Mouse (Mus musculus) heart, adult 2 months (tissue): ENCODE measurements around the gene Luzp1. TPM values are rescaled to one million over a fixed set of nuclear protein-coding genes. Genes with fewer than 3 reads are reported as not detected.

Experiments
- DNase-seq, 2 experiments: peaks; one replicate each; pipeline ENCODE4 v3.0.0; 2021
- H3K27ac ChIP-seq: fragments of 200-600 bp; 2 replicates; pipeline ENCODE4 v1.8.1; 2022
- H3K27me3 ChIP-seq: fragments of 200-500 bp; 2 replicates; pipeline ENCODE4 v1.6.1; 2012; ENCODE audit warnings: mild to moderate bottlenecking, low read length, inconsistent platforms, mixed read lengths; ENCODE audit not compliant: control insufficient read depth, insufficient read depth
- H3K36me3 ChIP-seq: fragments of 200-500 bp; 2 replicates; pipeline ENCODE4 v1.6.1; 2012; ENCODE audit warnings: low read length, inconsistent platforms; ENCODE audit not compliant: control insufficient read depth, insufficient read depth
- H3K4me1 ChIP-seq: fragments of 200-500 bp; 2 replicates; pipeline ENCODE4 v1.6.1; 2011; ENCODE audit warnings: low read length; ENCODE audit not compliant: control insufficient read depth, insufficient read depth
- H3K4me3 ChIP-seq: fragments of 200-600 bp; 2 replicates; pipeline ENCODE4 v1.8.1; 2022
- H3K79me2 ChIP-seq: fragments of 200-500 bp; replicated peaks from 2 replicates; pipeline ENCODE4 v1.6.1; 2012; ENCODE audit warnings: mild to moderate bottlenecking, inconsistent platforms, low read length, moderate library complexity, mixed read lengths; ENCODE audit not compliant: control insufficient read depth, insufficient read depth
- H3K9ac ChIP-seq: fragments of 200-500 bp; 2 replicates; pipeline ENCODE4 v1.6.1; 2012; ENCODE audit warnings: low read depth, mild to moderate bottlenecking, control low read depth, inconsistent platforms, low read length, mixed read lengths
- CTCF ChIP-seq: fragments of 200-600 bp; IDR thresholded peaks from 2 replicates; pipeline ENCODE4 v1.8.1; 2022; ENCODE audit warnings: antibody characterized with exemption, mild to moderate bottlenecking, moderate library complexity
- EP300 ChIP-seq: fragments of 200-500 bp; IDR thresholded peaks from 2 replicates; pipeline ENCODE4 v1.6.1; 2011; ENCODE audit warnings: low read depth, low read length, control low read depth; ENCODE audit not compliant: insufficient read depth
- POLR2A ChIP-seq: fragments of 200-500 bp; IDR thresholded peaks from 2 replicates; pipeline ENCODE4 v1.6.1; 2011; ENCODE audit warnings: mild to moderate bottlenecking, low read depth, low read length, control low read depth; ENCODE audit not compliant: insufficient read depth
- WGBS: fragments of 180-500 bp; shearing (Covaris S2); methylation state at CpG from one replicate; pipeline ENCODE4 v1.1.7; 2018; 5-methylcytosine and 5-hydroxymethylcytosine counted together
- intact Hi-C: fragments of 180-260 bp; cut with DNase I; formaldehyde crosslinking; loops from one replicate; pipeline ENCODE4 v1.15.1; 2025
- polyA plus RNA-seq: library from polyadenylated mRNA; depleted of rRNA; stranded (reverse); fragments of >200 nt; gene quantifications from 2 replicates; pipeline ENCODE4 v1.2.3, GENCODE M21; 2012
- total RNA-seq, 2 experiments: library from RNA; stranded (reverse); gene quantifications; 2 replicates each; pipeline ENCODE4 v1.2.3; 2021

The Luzp1 gene
- total and polyA plus RNA-seq, 3 experiments: 11.0 to 37.8 (median 36.5) TPM

GRCm38 (mm10) chr4:136588003-136588402, 118.4 kb downstream of the Luzp1 start:
- intact Hi-C loops: no loop called here

DNA sequence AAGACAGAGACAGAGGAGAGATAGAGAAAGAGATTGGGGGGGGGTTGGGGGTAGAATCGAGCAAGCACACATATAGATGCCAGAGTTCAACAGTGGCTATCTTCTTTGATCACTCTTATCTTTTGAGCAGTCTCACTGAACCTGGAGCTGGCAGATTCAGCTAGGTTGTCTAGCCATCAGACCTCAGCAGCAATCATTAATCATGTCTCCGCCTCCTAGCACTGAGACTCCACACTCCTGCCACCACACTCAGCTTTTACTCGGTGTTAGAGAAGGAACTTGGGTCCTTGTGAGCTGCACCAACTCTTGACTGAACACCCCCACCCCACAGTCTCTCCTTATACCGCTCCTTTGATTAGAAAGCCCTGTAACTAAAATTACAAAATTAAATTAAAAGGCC, 122.5 kb downstream of the Luzp1 start:
- no peak for TF ChIP-seq CTCF
- intact Hi-C loops: no loop called here
- peaks cover 12% of the 10 kb centered on the region for H3K79me2 ChIP-seq
- WGBS: 65% methylated on average over 4 of the region's 4 CpGs
- no peak overlapping the region for H3K4me3 ChIP-seq
- H3K4me1 ChIP-seq: peaks cover 4% of the 10 kb centered on the region
- no peak overlapping the region for H3K9ac ChIP-seq
- H3K36me3 ChIP-seq: peaks cover 2% of the 10 kb centered on the region
- H3K27ac ChIP-seq: no peak overlapping the region
- no peak for DNase-seq
- H3K27me3 ChIP-seq: no peaks in the 10 kb centered on the region

More at GRCm38 (mm10) chr4:136588003-136588402, 118.4 kb downstream of the Luzp1 start:
- DNase-seq: no peak
- no peaks in the 10 kb centered on the region for H3K27me3 ChIP-seq
- peaks cover 8% of the 10 kb centered on the region for H3K79me2 ChIP-seq
- TF ChIP-seq CTCF: no peak
- TF ChIP-seq EP300: no peak
- TF ChIP-seq POLR2A: no peak
- H3K36me3 ChIP-seq: peaks cover 4% of the 10 kb centered on the region
- 65% methylated on average over 4 of the region's 4 CpGs for WGBS
- peaks cover 4% of the 10 kb centered on the region for H3K4me1 ChIP-seq
- no peak overlapping the region for H3K9ac ChIP-seq
- no peak overlapping the region for H3K4me3 ChIP-seq
- no peak overlapping the region for H3K27ac ChIP-seq

DNA sequence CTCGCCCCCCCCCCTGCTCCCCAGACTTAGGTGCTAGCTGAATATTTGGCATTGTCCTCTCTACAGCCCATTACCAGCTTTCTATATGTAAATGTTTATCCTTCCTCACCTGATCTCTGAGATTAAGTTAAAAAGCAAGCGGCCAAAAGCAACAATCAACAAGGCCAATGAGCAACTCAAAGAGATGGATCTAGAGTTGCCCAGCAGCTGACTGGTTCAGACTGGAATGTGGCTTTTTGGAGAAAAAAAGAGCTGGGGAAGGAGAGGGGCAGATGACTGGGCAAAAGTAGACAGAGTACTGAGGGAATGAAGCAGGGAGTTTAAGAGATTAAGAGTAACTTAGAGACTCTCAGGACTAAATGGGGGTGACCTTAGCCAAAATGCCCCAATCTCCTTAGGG, 124.4 kb downstream of the Luzp1 start:
- H3K27me3 ChIP-seq: no peaks in the 10 kb centered on the region
- no peak overlapping the region for H3K27ac ChIP-seq
- peaks cover 1% of the 10 kb centered on the region for H3K4me1 ChIP-seq
- no peak overlapping the region for H3K4me3 ChIP-seq
- H3K79me2 ChIP-seq: peaks cover 11% of the 10 kb centered on the region
- H3K36me3 ChIP-seq: peaks cover 2% of the 10 kb centered on the region
- no peak overlapping the region for H3K9ac ChIP-seq
- intact Hi-C loops: no loop called here
- DNase-seq: no peak
- 96% methylated on average over 2 of the region's 2 CpGs for WGBS
- TF ChIP-seq POLR2A (no peak), CTCF (no peak), EP300 (no peak)

DNA sequence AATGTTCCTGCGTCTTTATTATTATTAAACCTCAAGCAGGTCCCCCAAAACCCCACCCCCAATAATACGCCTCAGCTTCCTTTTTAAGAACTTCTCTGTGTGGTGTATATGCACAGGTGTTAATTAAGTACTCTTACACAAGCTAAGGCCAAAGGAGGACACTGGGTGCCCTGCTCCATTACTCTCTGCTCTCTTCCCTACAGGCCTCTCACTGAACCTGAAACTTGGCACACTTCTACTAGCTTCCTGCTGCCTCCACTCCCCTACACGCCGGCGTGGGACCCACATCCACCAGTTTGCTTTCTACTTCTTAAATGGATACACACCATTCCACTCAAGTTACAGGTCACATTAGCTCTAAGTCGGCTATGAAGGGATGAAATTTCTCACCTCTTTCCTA, 125.7 kb downstream of the Luzp1 start:
- H3K4me3 ChIP-seq: no peak overlapping the region
- intact Hi-C loops: no loop called here
- peaks cover 1% of the 10 kb centered on the region for H3K4me1 ChIP-seq
- H3K27ac ChIP-seq: no peak overlapping the region
- H3K9ac ChIP-seq: no peak overlapping the region
- peaks cover 2% of the 10 kb centered on the region for H3K36me3 ChIP-seq
- no peak for DNase-seq
- TF ChIP-seq EP300 (no peak), CTCF (no peak), POLR2A (no peak)
- no peaks in the 10 kb centered on the region for H3K27me3 ChIP-seq
- WGBS: 54% methylated on average over 6 of the region's 6 CpGs
- H3K79me2 ChIP-seq: peaks cover 8% of the 10 kb centered on the region

- WGBS: 74% methylated on average over 7 of the region's 7 CpGs
- Histone ChIP-seq H3K4me1 (peaks cover 3% of the 10 kb centered on the region), H3K27ac (no peak overlapping the region), H3K36me3 (peaks cover 6% of the 10 kb centered on the region), H3K79me2 (peaks cover 11% of the 10 kb centered on the region), H3K4me3 (no peak overlapping the region), H3K9ac (no peak overlapping the region), H3K27me3 (no peaks in the 10 kb centered on the region)
- intact Hi-C loops: no loop called here
- TF ChIP-seq CTCF (no peak), POLR2A (no peak)
- DNase-seq: no peak
Observed at GRCm38 (mm10) chr4:136598268-136598876, 128.8 kb downstream of the Luzp1 start.

DNA sequence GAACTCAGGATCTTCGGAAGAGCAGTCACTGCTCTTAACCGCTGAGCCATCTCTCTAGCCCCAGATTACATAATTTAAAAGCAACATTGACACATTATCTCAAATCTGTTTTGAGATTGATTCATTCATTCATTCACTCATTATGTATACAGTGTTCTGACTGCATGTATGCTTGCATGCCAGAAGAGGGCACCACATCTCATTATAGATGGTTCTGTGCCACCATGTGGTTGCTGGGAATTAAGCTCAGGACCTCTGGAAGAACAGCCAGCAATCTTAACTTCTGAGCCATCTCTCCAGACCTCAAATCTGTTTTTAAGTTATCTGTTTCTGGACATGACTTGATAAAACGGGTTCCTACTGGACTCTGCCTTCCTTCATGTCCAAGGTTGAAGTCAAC, 130.3 kb downstream of the Luzp1 start:
- intact Hi-C loops: loop anchor here (5.0 kb wide), 2 partner anchors 73 to 143 kb away; no protein-coding TSS in a partner anchor
- WGBS: 93% methylated on average over 3 of the region's 3 CpGs
- Histone ChIP-seq H3K79me2 (peaks cover 9% of the 10 kb centered on the region), H3K4me1 (peaks cover 3% of the 10 kb centered on the region), H3K27ac (no peak overlapping the region), H3K27me3 (no peaks in the 10 kb centered on the region), H3K4me3 (no peak overlapping the region), H3K36me3 (peaks cover 6% of the 10 kb centered on the region), H3K9ac (no peak overlapping the region)
- TF ChIP-seq EP300: no peak
- peak; percentile 24; the same call in 1 of the 2 replicates for TF ChIP-seq CTCF
- no peak for DNase-seq
